Mouse (Mus musculus): ENCODE results near the gene Il15ra. TPM values are rescaled to one million over a fixed set of nuclear protein-coding genes. Genes with fewer than 3 reads are reported as not detected.

Il15ra gene
- polyA plus RNA-seq, 1 experiment from 2014 or later: 1.4 TPM

Other genes with a start within 250 kb of the Il15ra start
- gene Pfkfb3, start 151.2 kb upstream of the Il15ra start, polyA plus RNA-seq (2015; fragmentation: Nextera tagmentation; extraction: Ambion mirVana): 32.3 and 33.7 TPM in 2 replicates
- 123 and 127 TPM in 2 replicates for gene Rbm17, start 101.1 kb upstream of the Il15ra start, polyA plus RNA-seq (2015; fragmentation: Nextera tagmentation; extraction: Ambion mirVana)
- not detected in 2 replicates for gene Gm17490, start 79.0 kb upstream of the Il15ra start, polyA plus RNA-seq (2015; fragmentation: Nextera tagmentation; extraction: Ambion mirVana)
- gene Il2ra, start 62.5 kb upstream of the Il15ra start, polyA plus RNA-seq (2015; fragmentation: Nextera tagmentation; extraction: Ambion mirVana): 0.05 and 0.08 TPM in 2 replicates
- gene Fbh1, start 72.3 kb downstream of the Il15ra start, polyA plus RNA-seq (2015; fragmentation: Nextera tagmentation; extraction: Ambion mirVana): 128 and 131 TPM in 2 replicates
- 41.5 and 45.7 TPM in 2 replicates for gene Ankrd16, start 72.6 kb downstream of the Il15ra start, polyA plus RNA-seq (2015; fragmentation: Nextera tagmentation; extraction: Ambion mirVana)

Data from hindbrain, embryonic 15.5 days (tissue).